Mouse (Mus musculus): ENCODE results near the gene Hmgxb4.

DNA sequence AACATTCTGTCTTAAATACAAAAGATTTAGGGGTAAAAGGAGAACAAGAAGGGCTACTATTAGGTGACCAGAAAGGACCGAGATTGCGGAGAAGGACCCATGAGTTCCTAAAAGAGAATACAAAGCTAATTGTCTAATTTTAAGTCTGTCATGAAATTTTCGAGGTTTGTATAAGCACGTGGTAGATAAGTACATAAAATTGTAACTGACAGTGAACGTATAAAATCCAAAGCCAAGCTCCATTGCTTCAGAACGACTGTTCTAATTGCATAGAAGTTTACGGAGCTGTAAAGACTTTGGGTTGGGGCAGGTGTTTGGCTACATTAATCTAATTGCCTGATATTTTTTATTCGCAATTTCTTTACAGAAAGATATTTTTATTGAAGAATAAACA, at the start of gene Hmgxb4:
- TF ChIP-seq POLR2A (IDR thresholded peaks at IDR 0.05; ENCODE audit: low read depth, low read length) (no peak), CTCF (IDR thresholded peaks at IDR 0.05; ENCODE audit: extremely low read depth, insufficient read depth, insufficient read length, insufficient replicate concordance) (no peak)

Data from spleen, adult 2 months (tissue).